Mouse (Mus musculus) hindbrain, embryonic 13.5 days (tissue): ENCODE results near the gene Zfp157. TPM values are rescaled to one million over a fixed set of nuclear protein-coding genes. Genes with fewer than 3 reads are reported as not detected.
"Not testable (repeated sequence)": the region's sequence is repeated elsewhere in the genome, so short reads cannot be mapped to it uniquely, and the experiment has no call there.

Source experiments
- ATAC-seq: fragments of 200-750 bp; cut with Nextera tagmentation; 2 replicates; pipeline ENCODE4 v1.8.0; 2017; ENCODE audit warnings: moderate TSS enrichment; ENCODE audit not compliant: low FRiP score
- H3K27ac ChIP-seq: fragments of 300-500 bp; sonication (generic); 2 replicates; pipeline ENCODE4 v1.5.1; 2015; ENCODE audit warnings: inconsistent platforms, mild to moderate bottlenecking, moderate library complexity
- H3K27me3 ChIP-seq: fragments of 300-500 bp; sonication (generic); 2 replicates; pipeline ENCODE4 v1.6.1; 2015; ENCODE audit warnings: mild to moderate bottlenecking, inconsistent platforms
- H3K36me3 ChIP-seq: fragments of 300-500 bp; sonication (generic); 2 replicates; pipeline ENCODE4 v1.6.1; 2015; ENCODE audit warnings: mild to moderate bottlenecking, inconsistent platforms
- H3K4me1 ChIP-seq: fragments of 300-500 bp; sonication (generic); replicated peaks from 2 replicates; pipeline ENCODE4 v1.6.1; 2015; ENCODE audit warnings: inconsistent platforms
- H3K4me2 ChIP-seq: fragments of 300-500 bp; sonication (generic); 2 replicates; pipeline ENCODE4 v1.6.1; 2015; ENCODE audit warnings: inconsistent platforms, mild to moderate bottlenecking, moderate library complexity
- H3K4me3 ChIP-seq: fragments of 300-500 bp; sonication (generic); 2 replicates; pipeline ENCODE4 v1.5.1; 2015; ENCODE audit warnings: mild to moderate bottlenecking, inconsistent platforms
- H3K9ac ChIP-seq: fragments of 300-500 bp; sonication (generic); 2 replicates; pipeline ENCODE4 v1.6.1; 2015; ENCODE audit warnings: mild to moderate bottlenecking, inconsistent platforms
- H3K9me3 ChIP-seq: fragments of 300-500 bp; sonication (generic); 2 replicates; pipeline ENCODE4 v1.6.1; 2016; ENCODE audit warnings: inconsistent platforms
- WGBS: fragments of 180-500 bp; shearing (Covaris S2); methylation state at CpG from one replicate; pipeline ENCODE4 v1.1.7; 2015; 5-methylcytosine and 5-hydroxymethylcytosine counted together
- polyA plus RNA-seq: library from polyadenylated mRNA; unstranded; fragments of >200 nt; fragmentation: Nextera tagmentation; extraction: Ambion mirVana; gene quantifications from 2 replicates; pipeline ENCODE4 v1.2.1, GENCODE M21; 2015

The Zfp157 gene
- polyA plus RNA-seq, result 70.2 and 75.4 TPM in 2 replicates

GRCm38 (mm10) chr5:138441286-138442194, at the start of gene Zfp157:
Gene Zfp157, plus strand, starts transcription at chr5:138441468.
- Histone ChIP-seq H3K4me3 (peak within 1 kb of the TSS; percentile 97), H3K4me1 (peaks cover 37% of the 10 kb centered on the region), H3K27me3 (no peaks in the 10 kb centered on the region), H3K9ac (peak within 1 kb of the TSS; percentile 99), H3K36me3 (peaks cover 26% of the 10 kb centered on the region), H3K4me2 (peak within 1 kb of the TSS; percentile 94), H3K9me3 (no peaks in the 10 kb centered on the region), H3K27ac (peak within 1 kb of the TSS; percentile 96)
- whole genome bisulfite sequencing, result under 1% methylated on average over 49 of the region's 49 CpGs
- peak; percentile 100 for ATAC-seq

GRCm38 (mm10) chr5:138397795-138398337, 43.4 kb upstream of the Zfp157 start:
- no peaks in the 10 kb centered on the region for H3K27me3 ChIP-seq
- H3K4me1 ChIP-seq, result no peaks in the 10 kb centered on the region
- no peak overlapping the region for H3K4me2 ChIP-seq
- no peaks in the 10 kb centered on the region for H3K36me3 ChIP-seq
- H3K4me3 ChIP-seq, result no peak overlapping the region
- H3K9ac ChIP-seq, result no peak overlapping the region
- no peak overlapping the region for H3K27ac ChIP-seq
- WGBS, result 73% methylated on average over 2 of the region's 2 CpGs
- ATAC-seq, result no peak
- no peaks in the 10 kb centered on the region for H3K9me3 ChIP-seq

- H3K4me1 ChIP-seq, H3K9me3 ChIP-seq, H3K4me2 ChIP-seq, H3K27me3 ChIP-seq, H3K27ac ChIP-seq, H3K4me3 ChIP-seq, H3K9ac ChIP-seq, ATAC-seq, H3K36me3 ChIP-seq: not testable (repeated sequence)
Measured at GRCm38 (mm10) chr5:138400431-138400830, 40.8 kb upstream of the Zfp157 start.

GRCm38 (mm10) chr5:138458371-138458770, 17.1 kb downstream of the Zfp157 start:
- Histone ChIP-seq H3K27ac (no peak overlapping the region), H3K9me3 (peaks cover 33% of the 10 kb centered on the region), H3K4me1 (no peaks in the 10 kb centered on the region), H3K4me3 (no peak overlapping the region), H3K4me2 (no peak overlapping the region), H3K27me3 (no peaks in the 10 kb centered on the region), H3K9ac (no peak overlapping the region), H3K36me3 (peaks cover 74% of the 10 kb centered on the region)
- WGBS, result 96% methylated on average over 4 of the region's 4 CpGs
- no peak for ATAC-seq

GRCm38 (mm10) chr5:138459107-138459506, 17.8 kb downstream of the Zfp157 start:
- H3K4me3 ChIP-seq, result no peak overlapping the region
- H3K27ac ChIP-seq, result no peak overlapping the region
- no peak overlapping the region for H3K4me2 ChIP-seq
- no peak for ATAC-seq
- H3K36me3 ChIP-seq, result peaks cover 75% of the 10 kb centered on the region
- no peaks in the 10 kb centered on the region for H3K27me3 ChIP-seq
- 97% methylated on average over 1 of the region's 1 CpGs for WGBS
- no peaks in the 10 kb centered on the region for H3K4me1 ChIP-seq
- H3K9me3 ChIP-seq, result peaks cover 33% of the 10 kb centered on the region
- H3K9ac ChIP-seq, result no peak overlapping the region

- no peaks in the 10 kb centered on the region for H3K4me1 ChIP-seq
- H3K36me3 ChIP-seq, result no peaks in the 10 kb centered on the region; the same call in 1 of the 2 replicates
- H3K4me3 ChIP-seq, result no peak overlapping the region
- ATAC-seq, result no peak
- no peak overlapping the region for H3K4me2 ChIP-seq
- no peak overlapping the region for H3K27ac ChIP-seq
- H3K9ac ChIP-seq, result no peak overlapping the region
- H3K9me3 ChIP-seq, result no peaks in the 10 kb centered on the region; the same call in 1 of the 2 replicates
- WGBS, result 33% methylated on average over 6 of the region's 6 CpGs
- H3K27me3 ChIP-seq, result no peaks in the 10 kb centered on the region
Measured at GRCm38 (mm10) chr5:138473601-138474000, 32.3 kb downstream of the Zfp157 start.

GRCm38 (mm10) chr5:138504548-138504947, 63.3 kb downstream of the Zfp157 start:
- H3K4me1 ChIP-seq, H3K36me3 ChIP-seq, H3K9me3 ChIP-seq, H3K27me3 ChIP-seq, H3K4me3 ChIP-seq, H3K9ac ChIP-seq, H3K4me2 ChIP-seq, ATAC-seq, H3K27ac ChIP-seq: not testable (repeated sequence)
- WGBS, result 95% methylated on average over 12 of the region's 12 CpGs

Other genes with a start within 250 kb of the Zfp157 start
- gene Mblac1, start 247.2 kb upstream of the Zfp157 start, polyA plus RNA-seq, result 13.5 and 14.6 TPM in 2 replicates
- not detected in 2 replicates for gene Nxpe5, start 215.6 kb upstream of the Zfp157 start, polyA plus RNA-seq
- 91.7 and 95.8 TPM in 2 replicates for gene Lamtor4, start 186.0 kb upstream of the Zfp157 start, polyA plus RNA-seq
- 14.2 and 15.5 TPM in 2 replicates for gene BC037034, start 177.4 kb upstream of the Zfp157 start, polyA plus RNA-seq
- gene Gal3st4, start 168.6 kb upstream of the Zfp157 start, polyA plus RNA-seq, result 3.3 and 4.2 TPM in 2 replicates
- 0.09 and 0.10 TPM in 2 replicates for gene Gm43720, start 161.5 kb upstream of the Zfp157 start, polyA plus RNA-seq
- gene Gpc2, start 161.5 kb upstream of the Zfp157 start, polyA plus RNA-seq, result 212 and 224 TPM in 2 replicates
- gene Stag3, start 161.2 kb upstream of the Zfp157 start, polyA plus RNA-seq, result 5.8 and 6.0 TPM in 2 replicates
- not detected in 2 replicates for gene Pvrig, start 99.5 kb upstream of the Zfp157 start, polyA plus RNA-seq
- not detected in 2 replicates for gene 1700123K08Rik, start 123.2 kb downstream of the Zfp157 start, polyA plus RNA-seq
- 85.2 and 87.1 TPM in 2 replicates for gene Zfp68, start 178.3 kb downstream of the Zfp157 start, polyA plus RNA-seq
- gene A430033K04Rik, start 181.4 kb downstream of the Zfp157 start, polyA plus RNA-seq, result 21.9 and 22.3 TPM in 2 replicates